Mouse (Mus musculus) stomach, embryonic 16.5 days (tissue): ENCODE data around the gene Abca4. TPM values are rescaled to one million over a fixed set of nuclear protein-coding genes. Genes with fewer than 3 reads are reported as not detected.
"Not testable (repeated sequence)": the region's sequence is repeated elsewhere in the genome, so short reads cannot be mapped to it uniquely, and the experiment has no call there.

Experiments used
- ATAC-seq: fragments of 200-750 bp; cut with Nextera tagmentation; 2 replicates; pipeline ENCODE4 v1.8.0; 2017; ENCODE audit warnings: moderate number of reproducible peaks, moderate TSS enrichment; ENCODE audit not compliant: insufficient read depth, low FRiP score
- H3K27ac ChIP-seq: fragments of 300-500 bp; sonication (generic); 2 replicates; pipeline ENCODE4 v1.5.1; 2014; ENCODE audit warnings: low read length
- H3K27me3 ChIP-seq: fragments of 300-500 bp; sonication (generic); 2 replicates; pipeline ENCODE4 v1.6.1; 2014; ENCODE audit warnings: low read length, control low read depth, mixed read lengths; ENCODE audit not compliant: control insufficient read depth, insufficient read depth
- H3K36me3 ChIP-seq: fragments of 300-500 bp; sonication (generic); 2 replicates; pipeline ENCODE4 v1.6.1; 2014; ENCODE audit warnings: low read length; ENCODE audit not compliant: control insufficient read depth, insufficient read depth
- H3K4me1 ChIP-seq: fragments of 300-500 bp; sonication (generic); 2 replicates; pipeline ENCODE4 v1.6.1; 2014; ENCODE audit warnings: low read length, control low read depth, mixed read lengths; ENCODE audit not compliant: control insufficient read depth, insufficient read depth
- H3K4me2 ChIP-seq: fragments of 300-500 bp; sonication (generic); 2 replicates; pipeline ENCODE4 v1.6.1; 2014; ENCODE audit warnings: low read depth, low read length, mixed read lengths
- H3K4me3 ChIP-seq: fragments of 300-500 bp; sonication (generic); replicated peaks from 2 replicates; pipeline ENCODE4 v1.5.1; 2014; ENCODE audit warnings: mild to moderate bottlenecking, low read length
- H3K9ac ChIP-seq: fragments of 300-500 bp; sonication (generic); 2 replicates; pipeline ENCODE4 v1.6.1; 2014; ENCODE audit warnings: low read length
- H3K9me3 ChIP-seq: fragments of 300-500 bp; sonication (generic); replicated peaks from 2 replicates; pipeline ENCODE4 v1.6.1; 2016; ENCODE audit warnings: low read length, control low read depth; ENCODE audit not compliant: control insufficient read depth
- WGBS: fragments of 180-500 bp; shearing (Covaris S2); extraction: QIAGEN DNeasy Blood & Tissue Kit; methylation state at CpG from one replicate; pipeline ENCODE4 v1.1.7; 2014; 5-methylcytosine and 5-hydroxymethylcytosine counted together
- polyA plus RNA-seq: library from polyadenylated mRNA; unstranded; fragments of >200 nt; fragmentation: Nextera tagmentation; extraction: Ambion mirVana; gene quantifications from 2 replicates; pipeline ENCODE4 v1.2.1, GENCODE M21; 2015

Abca4 gene
- polyA plus RNA-seq, 1 experiment from 2014 or later = 0.84 TPM

DNA sequence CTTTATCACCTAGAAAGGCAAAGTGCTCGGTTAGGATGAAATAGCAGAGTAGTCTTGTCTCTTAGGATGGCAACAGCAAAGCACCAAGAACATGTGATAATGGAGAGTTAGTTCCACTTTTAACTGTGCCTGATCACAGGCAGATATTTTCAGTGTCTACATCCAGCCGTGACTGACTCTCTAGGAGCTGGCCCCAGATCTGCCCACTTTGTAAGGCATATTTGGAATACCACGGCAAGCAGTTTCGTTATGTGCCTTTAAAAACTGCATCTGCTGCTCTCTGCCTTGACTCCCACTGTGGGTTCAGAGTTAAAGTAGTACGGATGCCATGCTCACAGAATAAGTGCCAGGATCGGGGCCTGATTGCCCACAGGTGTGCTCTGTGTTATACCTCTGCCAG lies 182.7 kb downstream of the Abca4 start:
- ATAC-seq, H3K4me3 ChIP-seq, H3K36me3 ChIP-seq, H3K9ac ChIP-seq, H3K27me3 ChIP-seq, H3K9me3 ChIP-seq, H3K27ac ChIP-seq, H3K4me1 ChIP-seq, H3K4me2 ChIP-seq: not testable (repeated sequence)
- WGBS = 60% methylated on average over 6 of the region's 6 CpGs

Other genes starting within 250 kb of the Abca4 start
- gene Abcd3, start 229.1 kb upstream of the Abca4 start, polyA plus RNA-seq = 90.5 and 95.6 TPM in 2 replicates
- 49.6 and 50.7 TPM in 2 replicates for gene Arhgap29, start 91.9 kb upstream of the Abca4 start, polyA plus RNA-seq
- gene Gclm, start 201.1 kb downstream of the Abca4 start, polyA plus RNA-seq = 60.8 and 69.5 TPM in 2 replicates
- 57.6 and 61.7 TPM in 2 replicates for gene Dnttip2, start 229.9 kb downstream of the Abca4 start, polyA plus RNA-seq
- 11.1 and 13.7 TPM in 2 replicates for gene Bcar3, start 249.7 kb downstream of the Abca4 start, polyA plus RNA-seq